Mouse (Mus musculus): Measurements from ENCODE around the gene Rgs17. TPM values are rescaled to one million over a fixed set of nuclear protein-coding genes. Genes with fewer than 3 reads are reported as not detected.

The Rgs17 gene
- total RNA-seq, 4 experiments from 2014 or later: 32.8 to 40.5 (median 36.8) TPM

Other genes starting within 250 kb of the Rgs17 start
- gene Fbxo5, start 116.8 kb downstream of the Rgs17 start, total RNA-seq (2022): 1 to 10 TPM; 1.0 to 2.8 (median 1.8) TPM
- gene Mtrf1l, start 98.5 kb downstream of the Rgs17 start, total RNA-seq (2022): 10 to 100 TPM in 3 of 4 experiments, 1 to 10 TPM in 1; 9.4 to 14.3 (median 11.1) TPM

Data from layer of hippocampus, adult 8-10 months (tissue).